Mouse (Mus musculus): ENCODE measurements around the gene Gm7137.
"Not testable (repeated sequence)": the region's sequence is repeated elsewhere in the genome, so short reads cannot be mapped to it uniquely, and the experiment has no call there.

Gm7137 gene

DNA sequence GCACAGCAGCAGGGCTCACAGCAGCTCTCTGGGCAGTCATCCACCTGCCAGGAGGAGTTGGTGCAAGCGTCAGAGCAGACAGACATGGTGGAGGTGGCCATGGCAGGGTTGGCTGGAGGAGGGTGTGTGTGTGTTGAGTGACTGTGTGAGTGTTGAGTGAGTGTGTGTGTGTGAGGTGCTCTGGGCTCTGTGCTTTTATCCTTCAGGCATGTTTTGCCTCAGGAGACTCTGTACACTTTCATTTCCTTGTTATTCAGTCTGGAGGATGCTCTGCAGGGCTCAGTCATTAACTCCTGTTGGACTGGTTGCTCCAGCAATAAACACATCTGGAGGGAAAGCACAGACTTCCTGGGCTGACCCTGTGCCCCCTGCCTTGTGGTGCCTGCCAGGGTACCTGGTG is 36.7 kb downstream of the Gm7137 start, which contains the start of gene Gm9736:
Gm9736 (minus strand) TSS at position 101 of the 400 bp plus-strand sequence.
- not testable (repeated sequence) for DNase-seq

DNA sequence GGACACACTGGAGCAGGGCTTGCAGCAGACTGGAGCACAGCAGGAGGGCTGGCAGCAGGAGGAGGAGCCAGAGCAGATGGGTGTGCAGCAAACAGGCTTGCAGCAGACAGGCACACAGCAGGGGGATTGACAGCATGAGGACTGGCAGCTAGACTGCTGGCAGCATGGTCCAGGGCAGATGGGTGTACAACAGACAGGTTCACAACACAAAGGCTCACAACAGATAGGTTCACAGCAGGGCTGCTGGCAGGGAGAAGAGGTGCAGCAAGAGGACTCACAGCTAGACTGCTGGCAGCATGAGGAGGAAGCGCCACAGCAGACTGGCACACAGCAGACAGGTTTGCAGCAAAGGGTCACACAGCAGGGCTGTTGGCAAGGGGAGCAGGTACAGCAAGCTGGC is 37.3 kb downstream of the Gm7137 start:
- DNase-seq, result not testable (repeated sequence)

DNA sequence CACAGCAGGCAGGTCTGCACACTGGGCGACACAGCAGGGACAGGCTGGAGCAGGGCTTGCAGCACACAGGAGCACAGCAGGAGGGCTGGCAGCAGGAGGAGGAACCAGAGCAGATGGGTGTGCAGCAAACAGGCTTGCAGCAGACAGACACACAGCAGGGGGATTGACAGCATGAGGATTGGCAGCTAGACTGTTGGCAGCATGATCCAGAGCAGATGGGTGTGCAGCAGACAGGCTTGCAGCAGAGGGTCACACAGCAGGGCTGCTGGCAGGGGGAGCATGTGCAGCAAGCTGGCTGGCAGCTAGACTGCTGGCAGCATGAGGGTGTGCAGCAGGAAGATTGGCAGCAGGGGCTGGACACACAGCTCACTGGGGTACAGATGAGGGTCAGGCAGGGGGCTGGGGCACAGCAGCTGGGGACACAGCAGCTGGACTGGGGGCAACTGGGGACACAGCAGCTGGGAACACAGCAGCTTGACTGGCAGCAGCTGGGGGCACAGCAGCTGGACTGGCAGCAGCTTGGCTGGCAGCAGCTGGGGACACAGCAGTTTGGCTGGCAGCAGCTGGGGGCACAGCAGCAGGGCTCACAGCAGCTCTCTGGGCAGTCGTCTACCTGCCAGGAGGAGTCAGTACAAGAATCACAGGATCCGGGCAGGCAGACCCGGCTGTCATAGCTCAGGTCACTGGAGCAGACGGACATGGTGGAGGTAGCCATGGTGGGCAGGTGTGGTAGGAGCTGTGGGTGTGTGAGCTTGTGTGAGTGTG is 45.9 kb downstream of the Gm7137 start, which contains the start of gene Gm18596:
Gm18596 (minus strand) TSS at position 715 of the 765 bp plus-strand sequence.
- DNase-seq, result not testable (repeated sequence)

DNA sequence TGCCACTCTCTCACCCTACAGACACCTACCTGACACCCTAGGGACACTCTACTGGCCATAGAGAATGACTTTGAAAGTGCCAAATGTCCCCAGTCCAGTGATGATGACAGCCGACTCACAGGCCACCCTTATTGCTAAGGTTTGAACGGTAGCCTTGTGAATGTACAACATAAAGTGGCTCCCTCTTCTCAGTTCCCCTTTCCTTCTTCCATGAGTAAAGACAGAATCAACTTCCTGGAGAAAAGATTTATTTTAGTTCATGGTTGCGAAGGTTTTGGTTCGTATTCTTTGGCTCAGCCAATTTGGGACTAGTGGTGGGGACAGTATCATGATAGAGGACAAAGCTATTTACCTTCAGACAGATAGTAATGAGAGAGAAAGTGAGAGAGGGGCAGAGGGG is 49.1 kb downstream of the Gm7137 start:
- no peak for DNase-seq
